Mouse (Mus musculus) thymus, adult 2 months (tissue): ENCODE data around the gene Usp24.

Experiments
- CTCF ChIP-seq: fragments of 200-500 bp; IDR thresholded peaks from 2 replicates; pipeline ENCODE4 v1.5.1; 2012; ENCODE audit warnings: mild to moderate bottlenecking, control low read depth, low read length, moderate library complexity, borderline replicate concordance; ENCODE audit not compliant: control insufficient read depth, poor library complexity, insufficient read depth; ENCODE audit errors: extremely low read depth
- POLR2A ChIP-seq: fragments of 200-500 bp; IDR thresholded peaks from 2 replicates; pipeline ENCODE4 v1.6.1; 2012; ENCODE audit warnings: mild to moderate bottlenecking, low read length, control low read depth, moderate library complexity; ENCODE audit not compliant: control insufficient read depth, poor library complexity, insufficient read depth; ENCODE audit errors: extremely low read depth

- TF ChIP-seq CTCF (no peak), POLR2A (no peak)
Observed at GRCm38 (mm10) chr4:106419791-106420190, 103.8 kb downstream of the Usp24 start.
